Mouse (Mus musculus) gastrocnemius, adult 18-20 months (tissue): ENCODE data around the gene Zfp934. TPM values are rescaled to one million over a fixed set of nuclear protein-coding genes. Genes with fewer than 3 reads are reported as not detected.
"Not testable (repeated sequence)": the region's sequence is repeated elsewhere in the genome, so short reads cannot be mapped to it uniquely, and the experiment has no call there.

ENCODE experiments used
- DNase-seq: peaks from one replicate; pipeline ENCODE4 v3.0.0; 2021; ENCODE audit warnings: low spot score
- long read RNA-seq, 2 experiments: library from polyadenylated mRNA; stranded (forward); transcript quantifications; one replicate each; pipeline ENCODE4 v2.0.0; 2021
- microRNA-seq: library from miRNA; unstranded; fragments of <30 nt; microRNA quantifications from one replicate; pipeline ENCODE4 v1.2.0, GENCODE M21; 2021
- total RNA-seq, 2 experiments: library from RNA; stranded (reverse); gene quantifications; 2 replicates each; pipeline ENCODE4 v1.2.3; 2021

Zfp934 gene
- 1 to 10 TPM; 2.4 to 3.8 TPM for total RNA-seq
- long read RNA-seq, experiment 1, partial matches to known transcripts: 0 of 6 reads
- long read RNA-seq, experiment 1, other reads (novel, unspliced or antisense): 5 of 6 reads
- long read RNA-seq, experiment 2, partial matches to known transcripts: 0 of 4 reads
- long read RNA-seq, experiment 2, other reads (novel, unspliced or antisense): 4 of 4 reads

DNA sequence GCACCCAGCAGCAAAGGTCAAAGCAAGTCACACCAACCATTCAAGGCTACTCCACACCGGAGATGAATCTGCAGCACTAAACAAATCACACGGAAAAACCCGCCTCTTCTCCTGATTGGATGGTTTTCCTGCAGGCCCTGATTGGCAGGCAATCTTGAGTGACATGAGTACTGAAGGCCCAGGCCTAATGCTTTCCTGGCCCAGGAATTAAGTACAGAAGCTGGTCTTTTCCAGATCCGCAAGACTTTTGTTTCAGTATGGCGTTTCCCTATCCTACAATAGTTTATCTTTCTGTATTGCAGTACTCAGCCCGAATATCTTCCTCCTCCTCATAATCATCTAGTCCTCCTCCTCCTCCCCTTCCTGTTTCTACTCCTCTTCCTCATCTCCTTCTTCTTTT, at the start of gene Zfp934:
TSS of gene Zfp934 (minus strand) at position 101 of the 400 bp plus-strand sequence.
- not testable (repeated sequence) for DNase-seq

DNA sequence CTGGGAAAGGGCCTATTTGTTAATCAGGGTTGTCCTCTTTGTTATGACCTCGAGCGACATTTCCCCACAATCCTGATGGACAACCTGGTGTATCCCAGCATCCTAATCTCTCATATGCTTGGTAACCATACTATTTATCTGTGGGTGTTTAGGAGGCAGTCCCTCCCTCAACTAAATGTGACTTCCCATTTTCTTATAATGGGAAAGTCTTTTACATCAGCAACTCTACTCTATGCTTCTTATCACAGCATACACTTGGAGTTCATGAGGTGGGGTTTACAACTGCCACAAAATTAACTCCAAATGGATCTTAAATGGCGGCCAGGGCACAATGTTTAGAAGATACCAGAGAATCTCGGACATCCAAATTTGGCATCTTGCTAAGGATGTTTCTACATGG, 46.5 kb upstream of the Zfp934 start:
- not testable (repeated sequence) for DNase-seq

DNA sequence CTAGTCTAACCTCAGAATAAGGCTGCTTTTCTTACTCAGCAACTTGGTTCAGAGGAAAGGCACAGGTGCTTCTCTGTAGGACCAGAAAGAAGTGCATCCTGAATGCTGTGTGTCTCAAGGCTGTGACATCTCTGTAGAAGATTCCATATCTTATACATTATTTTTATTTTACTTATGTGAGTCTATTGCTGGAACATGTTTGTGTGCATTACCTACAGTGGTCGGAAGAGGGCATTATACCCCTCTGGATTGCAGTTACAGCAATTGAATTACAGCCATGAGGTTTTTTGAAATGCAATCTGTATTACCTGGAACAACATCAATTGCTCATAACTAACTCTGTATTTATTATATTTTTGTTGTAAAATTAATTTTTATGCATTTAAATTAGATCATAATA, 9.3 kb downstream of the Zfp934 start:
- DNase-seq: not testable (repeated sequence)

DNA sequence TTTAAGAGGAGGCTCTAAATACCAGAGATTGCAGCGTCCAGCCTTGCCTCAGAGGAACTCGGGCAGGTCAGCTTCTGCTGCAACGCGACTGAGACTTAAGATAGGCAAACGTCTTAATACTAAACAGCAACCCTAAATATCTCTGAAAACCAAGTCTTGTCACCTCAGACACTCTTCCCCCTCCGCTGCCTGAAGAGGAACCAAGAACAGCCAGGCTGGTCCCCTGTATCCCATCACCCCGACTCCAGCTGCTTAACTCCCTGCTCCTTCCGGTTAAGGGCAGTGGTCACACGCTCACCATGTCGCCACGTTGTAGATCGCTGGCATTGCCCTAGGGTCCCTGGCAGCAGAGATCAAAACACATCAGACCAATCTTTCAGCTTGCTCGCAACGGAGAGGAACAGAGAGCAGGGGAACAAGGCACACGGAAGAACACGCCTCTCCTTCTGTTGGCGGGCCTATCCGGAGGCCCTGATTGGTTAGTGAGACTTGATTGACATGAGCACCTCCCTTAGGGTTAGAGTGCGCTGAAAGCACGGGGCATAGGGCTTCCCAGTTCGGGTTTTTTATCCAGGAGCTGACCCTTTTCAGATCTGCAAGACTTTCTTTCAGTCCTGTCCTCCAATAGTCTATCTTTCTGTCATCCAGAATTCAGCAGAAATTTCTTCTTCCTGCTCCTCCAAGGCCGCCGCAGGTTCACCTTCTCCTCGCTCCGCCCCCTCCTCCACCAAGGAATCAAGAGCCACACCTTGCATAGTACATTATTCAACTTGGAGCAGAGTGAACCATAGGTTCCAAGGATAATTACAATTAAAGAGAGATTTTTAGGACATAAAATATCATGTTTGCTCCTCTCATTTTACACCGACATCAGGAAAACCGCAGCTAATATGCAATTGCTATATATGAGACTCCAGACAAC, 12.5 kb downstream of the Zfp934 start, which contains the start of gene Zfp935:
TSS of gene Zfp935 (minus strand) at position 323 of the 922 bp plus-strand sequence.
- peak; percentile 66 for DNase-seq

DNA sequence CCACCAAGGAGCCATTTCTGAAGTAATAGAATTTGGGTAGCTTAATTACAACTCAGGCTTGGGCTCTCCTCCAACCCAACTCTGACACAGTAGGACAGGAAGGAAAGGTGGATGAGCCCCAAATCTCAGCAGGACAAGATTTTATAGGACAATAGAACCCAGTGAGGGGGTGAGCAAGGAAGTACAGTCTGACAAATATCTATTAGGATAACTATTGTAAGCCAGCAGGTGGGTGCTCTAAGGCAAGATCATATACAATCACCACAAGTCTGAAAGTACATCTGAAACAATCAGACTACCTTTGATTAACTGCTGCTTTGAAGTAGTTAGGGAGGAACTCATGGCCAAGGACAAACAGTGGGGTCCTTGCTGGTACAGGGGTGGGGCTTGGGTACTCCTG, 40.9 kb downstream of the Zfp934 start:
- DNase-seq: not testable (repeated sequence)

DNA sequence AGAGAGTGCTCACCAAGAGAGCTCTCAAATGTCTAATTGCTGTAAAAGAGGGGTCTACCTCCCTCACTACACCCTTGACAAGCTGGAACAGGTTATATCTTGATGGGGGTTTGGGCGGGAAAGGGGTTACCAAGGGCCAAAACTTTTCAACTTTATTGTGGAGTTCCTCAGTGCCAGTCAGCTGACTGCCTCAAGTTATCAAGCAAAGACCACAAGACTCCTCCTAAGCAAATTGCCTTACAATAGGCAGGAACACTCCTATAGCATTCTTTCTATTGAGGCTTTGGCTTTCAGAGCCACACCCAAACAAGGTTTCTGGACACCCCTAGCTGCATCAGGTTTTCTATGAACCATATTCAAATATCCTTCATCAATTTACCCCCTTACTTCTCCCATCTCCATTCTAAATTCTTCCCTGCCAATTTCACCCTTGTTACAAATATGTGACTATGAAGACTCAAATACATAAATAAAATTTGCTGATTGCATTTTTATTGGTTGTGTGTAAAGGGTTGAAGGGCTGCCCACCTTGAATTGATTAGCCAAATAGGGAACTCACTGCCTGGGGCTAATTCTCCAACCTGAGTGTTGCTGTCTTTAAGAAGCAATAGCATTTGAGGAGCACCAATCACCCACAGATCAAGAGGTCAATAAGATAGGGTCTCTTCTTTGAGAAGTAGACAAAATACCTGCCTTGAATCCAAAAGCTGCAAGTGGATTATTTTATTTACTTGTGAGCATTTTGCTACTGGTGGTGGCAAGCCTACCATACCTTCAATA, 60.2 kb downstream of the Zfp934 start:
- not testable (repeated sequence) for DNase-seq

DNA sequence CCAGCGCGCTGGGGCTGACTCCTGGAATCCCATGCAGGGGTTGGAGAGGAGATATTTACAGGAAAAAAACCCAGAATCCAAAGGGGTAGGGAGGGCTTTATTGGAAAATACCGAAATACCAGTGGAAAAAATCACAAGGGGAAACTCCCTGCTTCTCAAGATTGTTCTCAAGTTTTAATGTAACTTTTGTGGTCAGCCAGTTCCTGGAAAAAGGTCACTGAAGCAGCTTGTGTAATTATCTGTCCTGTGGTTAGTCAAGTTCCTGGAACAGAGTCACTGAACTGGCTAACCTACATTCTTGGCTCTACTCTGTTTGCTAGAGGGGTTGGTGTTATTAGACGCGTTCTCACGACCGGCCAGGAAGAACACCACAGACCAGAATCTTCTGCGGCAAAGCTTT, 98.3 kb downstream of the Zfp934 start:
- not testable (repeated sequence) for DNase-seq

DNA sequence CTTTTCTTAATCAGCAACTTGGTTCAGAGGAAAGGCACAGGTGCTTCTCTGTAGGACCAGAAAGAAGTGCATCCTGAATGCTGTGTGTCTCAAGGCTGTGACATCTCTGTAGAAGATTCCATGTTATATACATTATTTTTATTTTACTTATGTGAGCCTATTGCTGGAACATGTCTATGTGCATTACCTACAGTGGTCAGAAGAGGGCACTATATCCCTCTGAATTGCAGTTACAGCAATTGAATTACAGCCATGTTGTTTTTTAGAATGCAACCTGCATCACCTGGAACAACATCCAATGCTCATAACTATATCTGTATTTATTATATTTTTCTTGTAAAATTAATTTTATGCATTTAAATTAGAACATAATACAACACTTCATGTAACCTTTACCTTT, 101.1 kb downstream of the Zfp934 start:
- DNase-seq: peak; percentile 2

DNA sequence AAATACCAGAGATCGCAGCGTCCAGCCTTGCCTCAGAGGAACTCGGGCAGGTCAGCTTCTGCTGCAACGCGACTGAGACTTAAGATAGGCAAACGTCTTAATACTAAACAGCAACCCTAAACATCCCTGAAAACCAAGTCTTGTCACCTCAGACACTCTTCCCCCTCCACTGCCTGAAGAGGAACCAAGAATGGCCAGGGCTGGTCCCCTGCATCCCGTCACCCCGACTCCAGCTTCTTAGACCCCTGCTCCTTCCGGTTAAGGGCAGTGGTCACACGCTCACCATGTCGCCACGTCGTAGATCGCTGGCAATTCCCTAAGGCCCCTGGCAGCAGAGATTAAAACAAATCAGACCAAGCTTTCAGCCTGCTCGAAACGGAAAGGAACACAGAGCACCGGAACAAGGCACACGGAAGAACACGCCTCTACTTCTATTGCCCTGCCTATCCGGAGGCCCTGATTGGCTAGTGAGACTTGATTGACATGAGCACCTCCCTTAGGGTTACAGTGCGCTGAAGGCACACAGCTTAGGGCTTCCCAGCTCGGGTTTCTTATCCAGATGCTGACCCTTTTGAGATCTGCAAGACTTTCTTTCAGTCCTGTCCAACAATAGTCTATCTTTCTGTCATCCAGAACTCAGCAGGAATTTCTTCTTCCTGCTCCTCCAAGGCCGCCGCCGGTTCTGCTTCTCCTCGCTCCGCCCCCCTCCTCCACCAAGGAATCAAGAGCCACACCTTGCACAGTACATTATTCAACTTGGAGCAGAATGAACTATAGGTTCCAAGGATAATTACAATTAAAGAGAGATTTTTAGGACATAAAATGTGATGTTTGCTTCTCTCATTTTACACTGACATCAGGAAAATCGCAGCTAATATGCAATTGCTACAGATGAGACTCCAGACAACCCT, 104.3 kb downstream of the Zfp934 start, which contains the start of gene Gm49359:
TSS of gene Gm49359 (minus strand) at position 409 of the 911 bp plus-strand sequence.
- DNase-seq: peak; percentile 93

Small RNAs within 50 kb of the gene (microRNA-seq; reads per million reads assigned to microRNA genes)
- gene Gm22256: not detected

Other genes starting within 250 kb of the Zfp934 start
- gene Gm3604, start 188.0 kb downstream of the Zfp934 start, total RNA-seq: under 1 TPM; 0.14 to 0.17 TPM
- gene Gm49359, start 104.4 kb downstream of the Zfp934 start, total RNA-seq: 1 to 10 TPM; 3.1 to 4.0 TPM
- gene Zfp935, start 12.7 kb downstream of the Zfp934 start, total RNA-seq: under 1 TPM; 0.55 to 0.80 TPM
- 1 to 10 TPM in 1 of 2 experiments, under 1 TPM in 1; 0.64 to 1.8 TPM for gene 6720489N17Rik, start 53.0 kb upstream of the Zfp934 start, total RNA-seq
- gene Platr25, start 189.5 kb upstream of the Zfp934 start, total RNA-seq: 1 to 10 TPM; 1.2 to 1.4 TPM
- under 1 TPM; 0.07 to 0.26 TPM for gene Gm5141, start 214.6 kb upstream of the Zfp934 start, total RNA-seq